Mouse (Mus musculus) erythroblast, embryonic 14.5 days (primary cell): ENCODE results near the gene Xkr7. TPM values are rescaled to one million over a fixed set of nuclear protein-coding genes. Genes with fewer than 3 reads are reported as not detected.

Experiments
- H3K27me3 ChIP-seq: 2 replicates; pipeline ENCODE4 v1.6.1; 2012; ENCODE audit warnings: inconsistent platforms; ENCODE audit not compliant: control insufficient read depth
- H3K36me3 ChIP-seq: 2 replicates; pipeline ENCODE4 v1.6.1; 2012; ENCODE audit warnings: mild to moderate bottlenecking, inconsistent platforms; ENCODE audit not compliant: control insufficient read depth
- H3K4me1 ChIP-seq: 2 replicates; pipeline ENCODE4 v1.6.1; 2012; ENCODE audit warnings: inconsistent platforms; ENCODE audit not compliant: control insufficient read depth
- H3K4me3 ChIP-seq: replicated peaks from 2 replicates; pipeline ENCODE3; 2012; ENCODE audit warnings: moderate library complexity, mild to moderate bottlenecking, inconsistent platforms
- H3K9me3 ChIP-seq: 2 replicates; pipeline ENCODE4 v1.6.1; 2012; ENCODE audit warnings: low read length, inconsistent platforms, mixed read lengths; ENCODE audit not compliant: control insufficient read depth
- GATA1 ChIP-seq: IDR thresholded peaks from 2 replicates; pipeline ENCODE4 v1.6.1; 2012; ENCODE audit warnings: low read length, inconsistent platforms, mixed read lengths
- TAL1 ChIP-seq: IDR thresholded peaks from 3 replicates; pipeline ENCODE4 v1.6.1; 2012; ENCODE audit warnings: low read length, inconsistent platforms, mixed read lengths
- polyA plus RNA-seq: library from polyadenylated mRNA; stranded (reverse); fragments of >175 nt; gene quantifications from 2 replicates; pipeline ENCODE4 v1.2.3, GENCODE M21; 2012

The Xkr7 gene
- polyA plus RNA-seq, result not detected in 2 replicates

GRCm38 (mm10) chr2:153031126-153032082 is at the start of gene Xkr7:
TSS of gene Xkr7 (plus strand) at chr2:153031852.
- Histone ChIP-seq H3K4me3 (no peak within 1 kb of the TSS), H3K4me1 (no peaks in the 10 kb centered on the region; the same call in 1 of the 2 replicates), H3K9me3 (no peaks in the 10 kb centered on the region; the same call in 1 of the 2 replicates), H3K36me3 (no peaks in the 10 kb centered on the region), H3K27me3 (peaks cover 56% of the 10 kb centered on the region)
- TF ChIP-seq TAL1, result no peak
- TF ChIP-seq GATA1, result no peak

- no peaks in the 10 kb centered on the region for H3K4me1 ChIP-seq
- no peaks in the 10 kb centered on the region for H3K27me3 ChIP-seq
- H3K36me3 ChIP-seq, result no peaks in the 10 kb centered on the region
- TF ChIP-seq TAL1 (no peak), GATA1 (no peak)
- no peaks in the 10 kb centered on the region for H3K9me3 ChIP-seq
- no peak overlapping the region for H3K4me3 ChIP-seq
Measured at GRCm38 (mm10) chr2:152985582-152985981, 46.1 kb upstream of the Xkr7 start.

- Histone ChIP-seq H3K36me3 (no peaks in the 10 kb centered on the region), H3K4me3 (no peak overlapping the region), H3K9me3 (no peaks in the 10 kb centered on the region), H3K27me3 (no peaks in the 10 kb centered on the region), H3K4me1 (no peaks in the 10 kb centered on the region)
- TF ChIP-seq GATA1, result no peak
- no peak for TF ChIP-seq TAL1
Measured at GRCm38 (mm10) chr2:152991529-152991928, 40.1 kb upstream of the Xkr7 start.

- no peaks in the 10 kb centered on the region for H3K4me1 ChIP-seq
- no peak for TF ChIP-seq GATA1
- no peak for TF ChIP-seq TAL1
- no peaks in the 10 kb centered on the region for H3K9me3 ChIP-seq
- no peak overlapping the region for H3K4me3 ChIP-seq
- H3K36me3 ChIP-seq, result no peaks in the 10 kb centered on the region
- no peaks in the 10 kb centered on the region for H3K27me3 ChIP-seq
Measured at GRCm38 (mm10) chr2:152997046-152997445, 34.6 kb upstream of the Xkr7 start.

- Histone ChIP-seq H3K4me3 (no peak overlapping the region), H3K27me3 (peaks cover 12% of the 10 kb centered on the region), H3K9me3 (no peaks in the 10 kb centered on the region), H3K36me3 (no peaks in the 10 kb centered on the region; the same call in none of the 2 replicates), H3K4me1 (no peaks in the 10 kb centered on the region)
- TF ChIP-seq GATA1 (no peak), TAL1 (no peak)
Measured at GRCm38 (mm10) chr2:153002492-153003248, 29.0 kb upstream of the Xkr7 start.

GRCm38 (mm10) chr2:153003681-153004338 is 27.8 kb upstream of the Xkr7 start:
- Histone ChIP-seq H3K36me3 (peaks cover 10% of the 10 kb centered on the region), H3K4me3 (no peak overlapping the region), H3K4me1 (no peaks in the 10 kb centered on the region), H3K27me3 (peaks cover 12% of the 10 kb centered on the region), H3K9me3 (no peaks in the 10 kb centered on the region)
- TF ChIP-seq GATA1 (no peak), TAL1 (no peak)

GRCm38 (mm10) chr2:153005981-153006380 is 25.7 kb upstream of the Xkr7 start:
- H3K4me3 ChIP-seq, result no peak overlapping the region
- peaks cover 12% of the 10 kb centered on the region for H3K27me3 ChIP-seq
- TF ChIP-seq GATA1 (no peak), TAL1 (no peak)
- no peaks in the 10 kb centered on the region for H3K4me1 ChIP-seq
- H3K36me3 ChIP-seq, result peaks cover 31% of the 10 kb centered on the region
- no peaks in the 10 kb centered on the region for H3K9me3 ChIP-seq

- H3K36me3 ChIP-seq, result peaks cover 59% of the 10 kb centered on the region
- H3K27me3 ChIP-seq, result peaks cover 1% of the 10 kb centered on the region; the same call in 1 of the 2 replicates
- H3K9me3 ChIP-seq, result no peaks in the 10 kb centered on the region
- H3K4me1 ChIP-seq, result peaks cover 4% of the 10 kb centered on the region
- no peak overlapping the region for H3K4me3 ChIP-seq
- TF ChIP-seq GATA1, result no peak
- no peak for TF ChIP-seq TAL1
Measured at GRCm38 (mm10) chr2:153009192-153009973, 22.3 kb upstream of the Xkr7 start.
